Mouse (Mus musculus): ENCODE data around the gene Cplx1. TPM values are rescaled to one million over a fixed set of nuclear protein-coding genes. Genes with fewer than 3 reads are reported as not detected.
A peak's percentile ranks its signal among the peaks of the same experiment; 100 is the strongest.

The Cplx1 gene
- 0.27 TPM in 1 of 2 replicates, not detected in the other for total RNA-seq (2017)

DNA sequence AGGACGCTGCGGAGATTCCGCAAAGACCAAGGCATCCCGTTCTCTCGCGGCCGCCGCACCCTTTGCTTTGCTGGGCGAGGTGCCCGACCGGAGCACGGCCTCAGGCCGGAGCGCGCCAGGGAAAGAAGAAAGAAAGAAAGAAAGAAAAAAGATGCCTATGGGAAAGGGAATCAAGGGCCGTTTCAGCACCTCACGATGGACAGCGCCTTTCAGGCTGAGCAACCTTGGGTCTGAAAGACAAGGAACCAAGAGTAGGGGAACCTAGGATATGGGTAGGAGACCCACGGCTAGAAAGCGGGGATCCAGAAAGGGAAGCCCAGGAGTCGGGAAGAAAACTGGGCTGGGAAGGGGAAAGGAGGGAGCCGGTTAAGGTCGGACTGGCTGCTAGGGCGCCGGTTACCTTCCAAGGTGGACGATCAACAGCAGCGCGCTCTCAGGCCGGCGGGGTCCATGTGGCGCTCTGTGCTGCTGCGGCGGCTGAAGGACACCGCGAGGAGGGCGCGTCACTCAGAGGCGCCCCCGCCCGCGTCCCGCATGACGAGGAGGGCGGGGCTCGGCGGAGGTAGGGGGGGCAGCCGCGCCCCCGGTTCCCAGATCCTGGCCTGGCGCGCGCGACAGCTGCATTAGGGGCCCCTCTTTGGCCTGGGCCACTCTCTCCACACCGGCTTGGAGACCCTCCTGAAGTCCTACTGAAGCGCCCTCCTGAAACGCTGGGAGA, at the start of gene Cplx1:
TSS of gene Cplx1 (minus strand) at position 536 of the 718 bp plus-strand sequence.
- ATAC-seq (replicated peaks; ENCODE audit: low read depth, poor library complexity, severe bottlenecking) = peak; percentile 86

DNA sequence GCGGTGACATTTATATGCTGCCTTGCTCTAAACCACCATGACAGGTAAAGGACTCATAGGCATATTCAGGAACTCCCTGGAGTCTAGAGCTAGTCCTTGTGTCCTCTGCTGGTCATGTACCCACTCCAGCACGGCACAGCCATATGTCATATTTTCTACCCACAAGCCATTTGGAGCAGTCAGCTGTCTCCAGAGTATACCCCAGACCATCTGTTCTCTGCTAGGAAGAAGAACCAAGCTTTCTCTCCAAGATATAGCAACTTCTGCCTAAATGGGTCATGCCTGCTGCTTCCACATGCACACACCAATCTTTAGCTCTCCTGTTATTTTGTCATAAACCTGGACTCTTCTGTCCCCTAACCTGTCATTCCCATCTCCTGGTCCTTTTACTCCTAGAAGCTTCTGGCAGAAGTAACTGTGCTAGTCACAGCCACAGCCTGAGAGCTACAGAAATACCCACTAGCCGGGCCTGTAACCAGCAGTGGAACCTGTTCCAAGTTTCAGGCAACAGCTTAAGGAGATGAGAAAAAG, 31.6 kb upstream of the Cplx1 start:
- ATAC-seq (replicated peaks; ENCODE audit: low read depth, poor library complexity, severe bottlenecking) = no peak

DNA sequence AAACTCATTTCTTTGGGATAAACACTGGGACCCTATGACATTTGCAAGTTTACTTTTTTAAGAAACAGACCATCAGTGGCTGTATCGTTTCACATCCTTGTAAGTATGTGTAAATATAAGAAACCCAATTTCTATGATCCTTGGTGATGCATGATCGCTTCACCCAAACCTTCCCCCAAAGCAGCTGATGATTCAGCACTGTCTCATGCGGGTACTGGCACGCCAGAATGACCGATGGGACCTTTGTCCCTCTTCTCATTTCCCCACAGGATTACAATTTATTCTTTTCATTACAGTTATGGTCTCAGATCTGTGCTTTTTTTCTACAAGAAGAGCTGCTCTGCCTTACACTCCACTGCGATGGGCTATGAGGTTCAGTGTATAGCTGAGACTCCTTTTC, 23.2 kb upstream of the Cplx1 start:
- ATAC-seq (replicated peaks; ENCODE audit: low read depth, poor library complexity, severe bottlenecking) = no peak

DNA sequence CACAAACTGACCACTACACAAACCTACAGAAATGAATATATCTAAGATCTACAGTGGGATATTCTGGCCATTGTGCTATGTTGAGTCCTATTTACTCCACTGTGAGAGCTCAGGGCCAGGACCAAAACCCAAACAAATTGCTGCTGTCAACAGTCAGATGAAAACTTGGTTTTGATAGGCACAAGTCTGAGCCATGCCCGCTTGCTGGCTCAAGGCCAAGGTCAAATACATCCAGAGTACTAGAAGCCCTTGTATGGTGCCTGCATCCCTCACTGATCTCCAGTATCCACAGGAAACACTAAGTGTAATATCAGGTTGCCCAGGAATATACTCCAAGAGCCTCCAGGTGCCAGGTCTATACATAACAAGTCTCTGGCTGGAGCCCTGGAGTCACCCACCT, 21.2 kb upstream of the Cplx1 start:
- no peak for ATAC-seq (replicated peaks; ENCODE audit: low read depth, poor library complexity, severe bottlenecking)

DNA sequence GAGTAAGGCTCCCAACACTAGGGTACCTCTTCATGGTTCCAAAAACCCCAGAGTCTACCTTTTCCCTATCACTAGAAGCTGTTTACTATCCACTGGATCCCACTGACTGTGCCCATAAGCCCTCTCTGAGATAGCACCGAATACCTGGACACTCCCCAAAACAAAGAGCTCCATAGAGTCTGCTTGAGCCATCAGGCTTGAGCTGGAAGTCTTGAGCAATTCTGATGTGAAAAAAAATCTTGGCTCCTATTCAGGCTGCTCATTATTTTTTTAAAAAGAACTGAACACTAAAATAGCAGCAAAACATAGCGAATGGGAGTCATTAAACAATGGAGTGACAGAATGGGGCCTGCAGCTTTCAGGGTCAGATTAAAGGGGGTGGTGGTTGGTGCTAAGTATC, 17.3 kb upstream of the Cplx1 start:
- no peak for ATAC-seq (replicated peaks; ENCODE audit: low read depth, poor library complexity, severe bottlenecking)

DNA sequence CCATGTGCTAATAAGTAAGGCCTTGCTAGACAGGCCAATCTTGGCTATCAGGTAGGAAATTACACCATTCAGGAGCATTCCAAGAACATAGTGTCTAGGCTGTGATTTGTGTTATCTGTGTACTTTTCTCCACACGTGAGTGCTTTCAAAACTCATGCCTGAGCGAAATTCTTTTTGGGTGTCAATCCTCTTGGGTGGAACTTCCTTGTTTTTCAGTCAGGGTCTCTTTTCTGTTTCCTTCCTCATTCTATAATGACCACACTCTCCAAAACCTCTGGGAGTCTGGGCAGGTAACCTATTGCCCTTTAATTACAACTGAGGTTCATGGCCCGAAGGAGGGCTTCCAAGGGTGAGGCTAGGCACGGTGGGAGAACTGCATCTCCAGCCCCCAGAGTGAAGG, 16.7 kb upstream of the Cplx1 start:
- ATAC-seq (replicated peaks; ENCODE audit: low read depth, poor library complexity, severe bottlenecking) = no peak

DNA sequence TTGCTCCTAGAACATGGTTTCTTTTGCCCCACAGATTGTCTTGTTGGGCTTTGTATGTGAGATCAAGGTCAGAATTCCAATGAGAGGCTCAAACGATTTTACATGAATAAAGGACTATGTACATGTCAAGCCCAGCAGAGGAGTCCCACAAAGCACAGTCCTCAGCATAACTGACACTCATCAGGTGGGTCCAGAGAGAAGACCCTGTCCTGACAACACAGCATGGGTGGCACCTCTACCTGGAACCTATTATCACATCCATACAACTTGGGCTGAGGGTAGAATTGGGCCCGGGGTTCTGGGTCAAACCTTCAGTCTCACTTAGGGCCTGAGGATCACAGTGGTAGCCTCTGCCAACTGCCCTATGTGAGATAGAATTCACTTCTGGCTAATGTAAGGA, 15.6 kb upstream of the Cplx1 start:
- ATAC-seq (replicated peaks; ENCODE audit: low read depth, poor library complexity, severe bottlenecking) = no peak

DNA sequence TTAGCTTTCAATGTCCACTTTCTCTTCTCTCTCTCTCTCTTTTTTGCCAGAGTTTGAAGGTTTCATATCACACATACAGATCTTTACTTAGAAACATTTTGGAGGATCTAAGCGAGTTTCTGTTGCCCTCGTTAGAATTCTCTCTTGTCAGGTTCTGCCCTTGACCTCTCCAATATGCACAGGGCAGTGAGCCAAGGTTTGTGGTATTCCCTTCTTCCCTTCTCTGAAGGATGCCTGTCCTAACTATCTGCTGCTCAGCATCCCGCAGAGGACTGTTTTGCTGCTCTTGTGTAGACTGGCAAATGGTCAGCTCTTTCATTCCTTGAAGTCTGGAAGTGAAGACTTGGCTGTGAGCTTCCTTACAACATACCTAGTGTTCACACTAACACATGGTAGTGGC, 14.5 kb upstream of the Cplx1 start:
- no peak for ATAC-seq (replicated peaks; ENCODE audit: low read depth, poor library complexity, severe bottlenecking)

DNA sequence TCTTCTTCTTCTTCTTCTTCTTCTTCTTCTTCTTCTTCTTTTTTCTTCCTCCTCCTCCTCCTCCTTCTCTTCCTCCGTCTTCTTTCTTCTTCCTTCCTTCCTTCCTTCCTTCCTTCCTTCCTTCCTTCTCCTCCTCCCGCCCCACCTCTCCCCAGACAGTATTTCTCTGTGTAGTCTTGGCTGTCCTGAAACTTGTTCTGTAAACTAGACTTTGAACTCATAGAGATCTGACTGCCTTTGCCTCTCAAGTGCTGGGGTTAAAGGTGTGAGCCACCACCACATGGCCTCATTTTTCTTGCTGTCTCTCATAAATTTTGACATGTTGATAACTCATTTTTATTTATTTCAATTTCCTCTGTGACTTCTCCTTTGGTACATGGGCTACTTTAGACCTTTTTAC, 12.7 kb upstream of the Cplx1 start:
- no peak for ATAC-seq (replicated peaks; ENCODE audit: low read depth, poor library complexity, severe bottlenecking)

DNA sequence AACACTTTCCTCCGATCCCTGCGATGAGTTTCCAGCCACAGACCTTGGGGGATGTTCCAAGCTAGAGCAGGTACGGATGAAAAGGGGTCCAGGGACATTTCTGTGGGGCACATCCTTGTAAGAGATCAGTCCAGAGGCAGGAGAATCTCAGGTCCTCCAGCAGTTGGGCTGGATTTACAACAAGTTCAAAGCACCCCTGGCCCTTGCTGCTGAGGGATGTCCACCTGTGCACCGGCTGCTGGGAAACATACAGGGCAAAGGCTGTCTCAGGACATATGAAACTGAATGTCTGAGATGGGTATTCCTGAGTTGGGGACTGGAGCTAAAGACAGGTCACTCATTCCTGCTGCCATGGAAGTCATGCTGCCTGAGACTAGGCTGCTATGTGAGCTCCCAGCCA, 7.2 kb upstream of the Cplx1 start:
- ATAC-seq (replicated peaks; ENCODE audit: low read depth, poor library complexity, severe bottlenecking) = no peak

DNA sequence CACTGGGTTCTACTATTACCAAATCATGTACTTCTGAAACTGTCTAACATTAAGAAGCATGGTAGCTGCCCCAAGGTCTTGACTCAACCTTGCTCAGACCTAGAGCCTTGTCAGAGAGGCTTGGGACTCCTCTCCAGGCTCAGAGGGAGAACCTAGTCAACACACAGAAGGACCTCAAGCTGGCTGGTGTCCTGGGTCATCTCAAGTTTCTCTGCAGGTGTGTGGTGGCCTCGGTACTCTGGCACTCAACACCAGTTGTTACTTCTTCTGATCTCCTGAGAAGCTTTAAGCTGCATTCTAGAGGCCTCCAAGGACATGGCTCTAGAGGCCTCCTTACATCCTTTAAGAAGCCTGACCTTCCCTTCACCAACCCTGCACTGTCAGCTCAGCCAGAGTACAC, 4.2 kb upstream of the Cplx1 start:
- no peak for ATAC-seq (replicated peaks; ENCODE audit: low read depth, poor library complexity, severe bottlenecking)

DNA sequence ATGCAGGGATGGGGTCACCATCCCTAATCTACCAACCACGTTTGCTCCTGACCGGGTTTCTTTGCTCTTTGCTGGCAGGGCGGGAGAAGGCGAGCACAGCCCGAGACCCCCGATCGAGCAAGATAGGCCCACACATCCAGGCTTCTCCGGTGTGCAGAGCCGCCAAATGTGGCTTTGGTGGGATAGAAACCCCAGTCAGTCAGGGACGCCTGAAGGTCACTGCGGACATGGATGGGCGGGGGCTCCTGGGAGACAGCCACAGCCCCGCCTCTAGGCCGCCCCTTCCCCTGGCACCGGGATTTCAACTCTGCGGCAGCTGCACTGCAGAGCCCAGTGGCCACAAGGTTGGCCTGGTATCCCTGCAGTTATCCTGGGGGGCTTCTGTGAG, 377 bp upstream of the Cplx1 start:
- no peak for ATAC-seq (replicated peaks; ENCODE audit: low read depth, poor library complexity, severe bottlenecking)

DNA sequence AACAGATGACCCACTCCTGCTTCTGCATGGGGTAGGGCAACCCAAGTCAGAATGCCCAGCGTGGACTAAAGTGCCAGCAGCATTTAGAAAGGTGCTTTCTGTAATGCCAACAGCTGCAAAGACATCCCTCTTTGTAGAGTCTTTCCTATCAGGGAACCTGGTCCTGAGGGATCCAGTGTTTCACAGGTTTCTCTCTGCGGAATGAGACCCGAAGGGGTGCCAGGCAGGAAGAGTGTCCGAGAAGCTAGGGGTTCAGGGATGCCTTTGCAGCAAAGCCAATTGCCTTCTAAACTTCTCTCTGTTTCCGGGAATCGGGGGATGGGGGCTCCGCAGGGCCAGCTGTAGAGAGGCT, 711 bp downstream of the Cplx1 start:
- ATAC-seq (replicated peaks; ENCODE audit: low read depth, poor library complexity, severe bottlenecking) = no peak

DNA sequence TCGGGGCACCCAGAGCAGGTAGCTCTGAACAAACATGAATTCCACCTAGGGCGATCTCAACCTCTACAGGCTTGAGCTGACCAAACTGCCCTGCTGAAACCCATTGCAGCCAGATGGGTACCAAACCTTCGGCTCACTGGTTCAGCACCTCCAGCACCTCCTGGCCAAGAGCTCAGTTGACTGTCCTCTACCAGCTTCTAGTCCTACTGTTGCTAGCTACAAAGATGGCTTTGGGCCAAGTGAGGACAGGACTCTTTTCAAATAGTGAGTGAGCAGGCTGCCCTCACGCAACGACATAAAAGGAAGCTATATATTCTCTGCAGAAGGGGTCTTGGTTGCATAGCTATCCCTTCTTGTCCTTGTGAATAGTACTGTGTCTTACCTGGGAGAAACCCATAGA, 2.2 kb downstream of the Cplx1 start:
- no peak for ATAC-seq (replicated peaks; ENCODE audit: low read depth, poor library complexity, severe bottlenecking)

DNA sequence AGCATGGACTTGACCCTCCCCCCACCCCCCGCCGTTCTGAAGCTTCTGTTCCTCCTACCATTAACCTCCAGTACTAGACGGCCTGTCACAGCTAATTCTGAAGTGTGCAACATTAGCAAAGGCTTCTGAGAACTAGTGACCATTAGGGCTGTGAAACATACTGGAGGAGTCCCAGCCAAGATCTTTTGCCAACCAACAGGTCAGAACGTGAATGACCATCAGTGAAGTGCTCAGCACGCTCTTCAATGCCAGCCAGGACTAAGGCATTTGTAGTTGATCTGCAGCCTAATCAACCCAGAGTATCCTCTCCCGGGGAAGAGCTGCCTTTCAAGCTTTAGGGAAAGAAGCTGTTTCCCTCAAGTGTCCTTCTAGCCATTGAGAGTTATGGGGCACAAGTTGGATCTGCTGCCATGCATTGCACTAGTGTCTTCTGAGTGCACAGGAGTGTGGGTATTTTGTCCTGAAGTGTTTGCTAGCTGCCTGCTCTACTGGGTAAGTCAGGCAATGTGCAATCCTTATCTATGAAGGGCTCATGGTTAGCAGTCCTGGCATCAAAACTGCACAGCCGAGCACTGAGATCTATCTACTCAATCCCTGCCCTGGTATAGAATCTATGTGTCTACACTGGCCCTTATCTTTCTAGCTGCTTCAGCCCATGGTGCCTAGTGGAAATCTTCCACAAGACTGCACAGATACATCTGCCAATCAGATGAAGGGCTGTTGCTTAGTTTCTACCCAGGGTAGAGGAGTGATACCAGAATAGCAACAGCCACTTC, 6.1 kb downstream of the Cplx1 start:
- no peak; the same call in 1 of the 2 replicates for ATAC-seq (replicated peaks; ENCODE audit: low read depth, poor library complexity, severe bottlenecking)

DNA sequence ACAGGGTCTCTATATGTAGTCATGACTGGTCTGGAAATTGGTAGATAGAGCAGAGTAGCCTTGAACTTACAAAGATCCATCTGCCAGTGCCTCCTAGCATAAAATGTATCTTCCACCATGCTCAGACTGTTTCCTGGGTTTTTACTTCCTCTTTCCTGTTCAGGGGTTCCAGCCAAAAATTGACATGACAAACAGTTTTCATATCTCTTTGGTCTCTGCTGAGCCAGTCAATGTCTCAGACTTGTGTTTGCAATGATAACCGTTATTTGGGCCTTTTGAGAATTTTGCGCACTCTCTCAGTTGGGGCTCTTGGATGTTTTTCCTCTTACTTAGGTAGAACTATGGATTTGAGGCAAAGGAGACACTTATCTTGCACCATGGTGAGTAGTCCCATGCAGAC, 15.6 kb downstream of the Cplx1 start:
- no peak for ATAC-seq (replicated peaks; ENCODE audit: low read depth, poor library complexity, severe bottlenecking)

DNA sequence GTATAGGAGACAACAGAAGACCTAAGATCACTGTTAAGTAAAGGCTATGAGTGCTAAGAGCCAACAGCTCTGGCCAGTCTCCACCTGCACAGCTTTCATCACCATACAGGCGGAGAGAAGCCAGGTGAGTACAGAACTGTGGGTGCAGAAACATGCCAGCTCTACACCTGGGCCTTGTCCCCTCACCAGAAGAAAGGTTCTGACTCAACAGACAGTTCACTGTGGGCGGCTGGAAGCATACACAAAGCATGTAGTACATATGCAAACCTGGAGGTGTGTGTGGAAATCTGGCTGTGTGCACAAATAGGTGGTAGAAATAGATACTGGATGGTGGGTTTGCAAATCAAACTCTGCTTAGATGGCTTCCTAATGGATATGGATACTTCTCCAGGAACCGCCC, 27.2 kb downstream of the Cplx1 start:
- ATAC-seq (replicated peaks; ENCODE audit: low read depth, poor library complexity, severe bottlenecking) = no peak

DNA sequence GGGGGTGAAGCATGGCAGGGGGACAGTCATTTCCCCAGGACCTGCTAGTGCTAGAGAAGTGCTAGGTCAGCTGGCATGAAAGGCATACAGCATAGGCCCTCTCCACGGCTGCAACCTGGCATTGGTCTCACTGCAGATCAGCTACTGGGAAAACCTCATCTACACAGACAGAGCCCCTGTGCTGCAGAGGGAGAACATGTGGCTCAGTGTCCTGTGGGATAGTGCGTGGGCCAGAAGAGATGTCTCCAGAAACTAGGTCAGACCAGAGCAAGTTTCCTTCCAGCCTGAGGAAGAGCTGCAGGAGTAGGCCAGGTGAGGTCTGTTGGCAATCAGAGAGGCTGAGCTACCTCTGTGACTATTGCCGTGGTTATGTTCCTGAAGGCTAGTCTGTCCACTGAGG, 27.9 kb downstream of the Cplx1 start:
- no peak for ATAC-seq (replicated peaks; ENCODE audit: low read depth, poor library complexity, severe bottlenecking)

DNA sequence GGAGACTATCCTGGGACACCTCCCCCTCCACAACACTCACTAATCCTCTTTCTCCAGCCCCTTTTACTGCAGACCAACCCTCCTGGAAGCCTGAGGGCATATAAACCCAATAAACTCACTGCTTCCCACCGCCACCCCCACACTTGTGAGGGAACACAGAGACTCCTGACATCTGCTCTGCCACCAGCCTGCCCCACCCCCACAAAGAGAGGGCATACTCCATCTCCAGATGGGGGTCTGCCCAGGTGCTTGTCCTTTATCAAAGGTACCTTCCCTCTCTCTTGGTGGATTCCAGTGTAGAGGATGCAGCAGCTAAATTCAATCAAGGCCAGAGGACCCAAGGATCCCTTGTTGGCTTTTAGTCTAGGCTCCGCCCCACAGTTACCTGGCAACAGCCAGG, 28.8 kb downstream of the Cplx1 start:
- no peak for ATAC-seq (replicated peaks; ENCODE audit: low read depth, poor library complexity, severe bottlenecking)

DNA sequence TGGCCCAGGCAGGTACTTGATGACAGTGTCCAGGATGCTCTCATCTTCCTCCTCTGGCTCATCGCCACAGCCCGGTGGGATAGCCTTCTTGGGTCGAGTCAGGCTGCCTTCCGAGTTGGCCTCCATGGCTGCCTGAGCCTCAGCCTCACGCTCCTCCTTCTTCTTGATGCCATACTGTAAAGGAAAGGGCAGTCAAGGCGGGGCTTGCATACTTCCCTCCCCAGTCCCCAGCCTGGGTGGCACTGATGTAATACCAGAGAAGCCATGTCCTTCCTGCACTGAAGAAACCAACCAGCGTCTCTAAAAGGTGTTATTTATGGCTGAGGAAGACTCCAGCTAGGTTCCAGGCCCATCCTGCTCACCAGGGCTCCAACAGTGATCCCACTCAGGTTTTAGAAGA, 29.7 kb downstream of the Cplx1 start:
- 0 out of 2 replicates have a peak, but pooled peaks have one; percentile 5 for ATAC-seq (replicated peaks; ENCODE audit: low read depth, poor library complexity, severe bottlenecking)

DNA sequence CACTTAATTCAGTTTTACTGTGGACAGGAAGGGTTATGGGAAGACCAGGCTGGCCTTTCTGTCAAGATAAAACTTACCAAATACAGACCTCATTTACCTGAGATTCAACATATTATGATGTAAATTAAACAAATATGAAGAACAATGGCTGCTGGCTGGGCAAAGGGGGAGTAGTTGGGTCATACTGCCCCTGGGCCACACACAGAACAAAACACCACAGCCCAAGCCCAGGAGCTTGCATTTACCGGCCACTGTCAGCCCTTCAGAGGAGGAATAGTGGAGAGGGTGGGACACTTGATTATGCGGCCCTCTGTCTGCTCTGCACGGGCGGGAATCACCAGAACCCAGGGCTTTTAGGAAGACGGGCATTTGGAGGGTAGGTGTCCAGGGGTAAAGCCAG, 30.9 kb downstream of the Cplx1 start:
- no peak for ATAC-seq (replicated peaks; ENCODE audit: low read depth, poor library complexity, severe bottlenecking)

Data from common myeloid progenitor, adult 5-6 weeks (primary cell).